Mouse (Mus musculus) adrenal gland, adult 2 months (tissue): ENCODE results near the gene Neil1. TPM values are rescaled to one million over a fixed set of nuclear protein-coding genes. Genes with fewer than 3 reads are reported as not detected.

Experiments
- DNase-seq: peaks from one replicate; pipeline ENCODE4 v3.0.0; 2021
- polyA plus RNA-seq: library from polyadenylated mRNA; depleted of rRNA; stranded (reverse); fragments of >200 nt; gene quantifications from 2 replicates; pipeline ENCODE4 v1.2.3, GENCODE M21; 2012; rRNA removed
- total RNA-seq, 2 experiments: library from RNA; stranded (reverse); gene quantifications; 2 replicates each; pipeline ENCODE4 v1.2.3; 2021

Neil1 gene
- total and polyA plus RNA-seq, 3 experiments, result 10.3 to 17.7 (median 10.3) TPM

DNA sequence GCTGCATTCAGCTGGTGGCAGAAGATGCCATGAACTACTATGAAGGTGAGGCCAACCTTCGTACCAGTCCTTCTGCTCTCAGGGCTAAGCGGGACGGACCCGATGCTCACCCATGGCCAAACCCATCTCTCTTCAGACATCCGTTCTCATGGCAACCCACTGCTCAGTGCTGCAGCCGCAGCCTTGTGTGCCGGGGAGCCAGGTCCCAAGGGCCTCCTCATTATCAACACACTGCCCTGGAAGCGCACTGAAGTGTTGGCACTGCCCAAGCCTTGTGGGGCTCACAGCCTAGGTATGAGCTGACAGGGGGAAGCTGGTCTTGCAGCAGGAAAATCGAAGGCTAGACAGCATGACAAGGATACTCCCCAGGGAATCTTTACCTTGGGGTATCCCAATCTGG lies 9.0 kb downstream of the Neil1 start:
- DNase-seq, result no peak

DNA sequence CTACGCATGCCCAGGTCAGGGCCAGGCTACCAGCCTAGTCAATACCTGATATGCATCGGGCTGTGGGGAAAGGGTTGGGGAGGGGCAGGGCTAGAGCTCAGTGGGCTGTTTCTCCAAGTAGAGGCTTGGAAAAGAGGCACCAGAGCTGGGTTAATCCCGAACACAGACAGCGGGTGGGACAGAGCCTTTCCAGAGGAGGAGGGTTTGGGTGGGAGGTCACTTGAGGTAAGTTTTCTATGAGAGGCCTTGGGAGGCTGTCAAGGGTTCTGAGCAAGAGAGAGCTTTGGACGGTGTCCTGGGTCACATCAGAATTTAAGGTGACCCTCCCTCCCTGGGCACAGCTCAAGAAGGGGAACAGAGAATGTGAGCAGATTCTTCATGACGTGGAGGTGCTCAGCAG lies 9.6 kb downstream of the Neil1 start:
- DNase-seq, result no peak

DNA sequence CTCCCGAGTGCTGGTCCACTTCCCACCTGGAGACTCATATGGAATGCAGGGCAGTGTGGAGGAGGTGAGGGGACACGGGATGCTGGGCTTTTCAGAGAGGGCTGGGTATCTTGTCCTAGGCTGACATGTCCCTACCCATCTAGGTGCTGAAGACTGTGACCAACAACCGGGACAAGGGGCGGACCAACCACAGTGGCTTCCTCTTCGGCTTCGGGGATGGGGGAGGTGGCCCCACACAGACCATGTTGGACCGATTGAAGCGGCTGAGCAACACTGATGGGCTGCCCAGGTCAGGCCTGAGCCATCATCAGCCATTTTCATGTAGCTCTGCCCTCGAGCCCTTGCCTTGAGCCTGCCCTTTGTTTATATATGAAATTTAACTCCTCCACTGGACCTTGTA lies 10.3 kb downstream of the Neil1 start:
- no peak for DNase-seq

DNA sequence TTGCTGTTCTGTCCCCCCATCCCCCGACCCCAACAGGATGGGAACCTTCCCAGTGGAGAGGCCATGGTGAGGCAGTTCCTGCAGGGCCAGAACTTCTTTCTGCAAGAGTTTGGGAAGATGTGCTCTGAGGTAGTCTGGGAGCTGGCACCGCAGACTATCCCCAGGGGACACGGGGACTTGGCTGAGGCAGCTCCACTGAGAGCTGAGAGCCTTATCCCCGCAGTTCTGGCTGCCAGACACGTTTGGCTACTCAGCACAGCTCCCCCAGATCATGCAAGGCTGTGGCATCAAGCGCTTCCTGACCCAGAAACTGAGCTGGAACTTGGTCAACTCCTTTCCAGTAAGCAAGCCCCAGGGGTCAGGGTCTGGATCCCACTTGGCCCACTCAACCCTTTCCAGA lies 10.9 kb downstream of the Neil1 start:
- peak; percentile 41 for DNase-seq

DNA sequence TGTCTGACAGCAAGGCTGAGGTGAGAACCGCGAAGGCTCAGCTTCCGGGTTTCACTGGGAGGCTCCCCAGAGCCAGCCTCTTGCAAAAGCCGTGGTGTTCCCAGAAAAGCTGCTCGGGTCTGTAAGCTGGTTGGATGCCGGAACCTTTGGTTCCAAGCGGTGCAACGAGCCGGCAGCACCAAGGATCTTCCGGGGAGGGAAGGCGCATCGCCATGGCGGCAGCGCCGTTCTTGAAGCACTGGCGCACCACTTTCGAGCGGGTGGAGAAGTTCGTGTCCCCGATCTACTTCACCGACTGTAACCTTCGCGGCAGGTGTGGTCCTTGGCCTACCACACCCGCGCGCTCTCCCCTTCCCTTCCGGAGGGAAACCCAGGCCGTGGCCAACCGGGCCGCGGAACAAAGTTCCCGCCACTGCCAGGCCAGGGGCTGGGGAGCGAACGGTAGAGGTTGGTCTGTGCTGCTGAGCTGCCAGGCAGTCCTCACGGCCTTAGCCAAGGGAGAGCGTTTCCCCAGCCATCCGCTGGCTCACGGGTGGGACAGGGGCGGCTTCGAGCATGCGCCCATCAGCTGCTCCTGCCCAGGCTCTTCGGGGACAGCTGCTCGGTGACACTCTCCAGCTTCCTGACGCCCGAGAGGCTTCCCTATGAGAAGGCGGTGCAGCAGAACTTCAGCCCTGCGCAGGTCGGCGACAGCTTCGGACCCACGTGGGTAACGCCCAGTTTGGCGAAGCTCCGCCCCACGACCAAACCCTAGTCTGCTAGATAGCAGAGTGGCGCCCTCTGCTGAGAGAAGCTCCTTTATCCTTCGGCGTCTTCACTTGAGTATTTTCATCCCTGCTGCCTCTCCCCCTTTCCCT lies 17.3 kb downstream of the Neil1 start, which contains the start of gene Man2c1:
Man2c1 (plus strand) TSS at position 114 of the 857 bp plus-strand sequence.
- peak; percentile 95 for DNase-seq

DNA sequence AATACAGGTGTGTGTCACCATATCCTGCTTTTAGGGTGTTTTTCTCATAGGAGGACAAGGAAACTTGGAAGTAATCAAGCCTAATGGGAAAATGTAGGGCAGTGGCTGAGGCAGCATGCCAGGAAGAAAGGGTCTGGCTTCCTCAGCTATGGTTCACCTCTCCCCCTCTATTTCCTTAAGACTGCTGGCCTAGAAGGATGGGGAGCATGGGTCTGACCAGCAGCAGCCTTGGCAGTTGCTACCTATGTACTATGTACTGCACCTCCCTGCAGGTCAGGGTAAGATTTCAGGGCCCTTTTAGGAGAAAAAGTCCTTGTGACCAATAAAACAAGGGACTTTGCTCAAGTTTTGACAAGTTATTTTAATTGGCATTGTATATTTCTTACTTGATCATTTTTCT lies 18.5 kb downstream of the Neil1 start:
- no peak for DNase-seq

DNA sequence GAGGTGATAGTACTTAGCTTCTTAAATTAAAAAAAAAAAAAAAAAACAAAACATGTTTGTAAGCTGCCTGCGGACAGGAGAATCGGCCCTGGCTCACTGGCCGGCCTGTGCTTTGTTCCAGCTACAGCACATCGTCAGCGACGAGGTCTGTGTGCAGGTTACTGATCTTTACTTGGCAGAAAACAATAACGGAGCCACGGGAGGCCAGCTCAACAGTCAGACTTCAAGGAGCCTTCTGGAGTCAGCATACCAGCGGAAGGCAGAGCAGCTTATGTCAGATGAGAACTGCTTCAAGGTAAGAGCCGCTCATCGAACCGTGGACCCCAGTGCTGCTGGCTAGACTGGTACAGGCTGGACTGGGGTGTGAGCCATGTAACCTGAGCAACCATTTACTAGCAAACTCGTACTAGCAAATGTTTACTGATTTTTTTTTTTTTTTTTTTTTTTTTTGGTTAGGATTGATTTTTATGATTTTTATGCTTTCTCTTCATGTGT lies 30.8 kb downstream of the Neil1 start:
- DNase-seq, result no peak

Other genes with a start within 250 kb of the Neil1 start
- gene Snx33, start 219.9 kb downstream of the Neil1 start, total RNA-seq, result 10 to 100 TPM; 18.4 to 33.8 TPM
- gene Snx33, start 219.9 kb downstream of the Neil1 start, polyA plus RNA-seq, result 13.0 and 15.0 TPM in 2 replicates
- gene Imp3, start 210.8 kb downstream of the Neil1 start, total RNA-seq, result 100 to 1,000 TPM in 1 of 2 experiments, 10 to 100 TPM in 1; 68.3 to 104 TPM
- gene Imp3, start 210.8 kb downstream of the Neil1 start, polyA plus RNA-seq, result 445 and 458 TPM in 2 replicates
- 10 to 100 TPM; 12.0 to 14.3 TPM for gene Snupn, start 197.4 kb downstream of the Neil1 start, total RNA-seq
- 4.0 and 5.8 TPM in 2 replicates for gene Snupn, start 197.4 kb downstream of the Neil1 start, polyA plus RNA-seq
- gene Ptpn9, start 153.4 kb downstream of the Neil1 start, total RNA-seq, result 10 to 100 TPM; 37.2 to 47.6 TPM
- gene Ptpn9, start 153.4 kb downstream of the Neil1 start, polyA plus RNA-seq, result 134 and 145 TPM in 2 replicates
- 10 to 100 TPM; 46.2 to 49.2 TPM for gene Sin3a, start 76.3 kb downstream of the Neil1 start, total RNA-seq
- 71.0 and 101 TPM in 2 replicates for gene Sin3a, start 76.3 kb downstream of the Neil1 start, polyA plus RNA-seq
- 100 to 1,000 TPM in 1 of 2 experiments, 10 to 100 TPM in 1; 93.3 to 141 TPM for gene Man2c1, start 17.6 kb downstream of the Neil1 start, total RNA-seq
- gene Man2c1, start 17.6 kb downstream of the Neil1 start, polyA plus RNA-seq, result 352 and 416 TPM in 2 replicates
- 10 to 100 TPM; 47.5 to 59.8 TPM for gene Commd4, start 10.0 kb upstream of the Neil1 start, total RNA-seq
- 176 and 182 TPM in 2 replicates for gene Commd4, start 10.0 kb upstream of the Neil1 start, polyA plus RNA-seq
- gene Trcg1, start 88.3 kb upstream of the Neil1 start, total RNA-seq, result not detected
- not detected in 2 replicates for gene Trcg1, start 88.3 kb upstream of the Neil1 start, polyA plus RNA-seq
- gene 1700017B05Rik, start 114.3 kb upstream of the Neil1 start, total RNA-seq, result 10 to 100 TPM; 40.5 to 53.8 TPM
- 33.0 and 42.8 TPM in 2 replicates for gene 1700017B05Rik, start 114.3 kb upstream of the Neil1 start, polyA plus RNA-seq